Mouse (Mus musculus) lung, postnatal 0 days (tissue): ENCODE results near the gene Jdp2.

Experiments
- CTCF ChIP-seq: IDR thresholded peaks from 2 replicates; pipeline ENCODE4 v1.5.1; 2016; ENCODE audit warnings: antibody characterized with exemption, mild to moderate bottlenecking
- EP300 ChIP-seq: IDR thresholded peaks from 2 replicates; pipeline ENCODE4 v1.6.1; 2016; ENCODE audit warnings: antibody characterized with exemption, mild to moderate bottlenecking, control low read depth

GRCm38 (mm10) chr12:85662896-85663295, 64.1 kb downstream of the Jdp2 start:
- TF ChIP-seq CTCF (peak; percentile 90), EP300 (no peak)
